Mouse (Mus musculus) 416B (cell line): Measurements from ENCODE around the gene Trim65.
"Not testable (repeated sequence)": the region's sequence is repeated elsewhere in the genome, so short reads cannot be mapped to it uniquely, and the experiment has no call there.

ENCODE experiments used
- DNase-seq: peaks from one replicate; pipeline ENCODE4 v3.0.0; 2011; ENCODE audit warnings: low read depth

Trim65 gene

GRCm38 (mm10) chr11:116108464-116109137, 22.3 kb downstream of the Trim65 start:
- DNase-seq: no peak

GRCm38 (mm10) chr11:116107777-116108285, 23.1 kb downstream of the Trim65 start:
- no peak for DNase-seq

- peak; percentile 41 for DNase-seq
These were observed 23.8 kb downstream of the Trim65 start for GRCm38 (mm10) chr11:116106963-116107776.

GRCm38 (mm10) chr11:116106154-116106962, 24.6 kb downstream of the Trim65 start:
- DNase-seq: no peak

GRCm38 (mm10) chr11:116105065-116105464, 25.9 kb downstream of the Trim65 start:
- DNase-seq: no peak

GRCm38 (mm10) chr11:116104006-116104646, 26.8 kb downstream of the Trim65 start:
- peak; percentile 55 for DNase-seq

GRCm38 (mm10) chr11:116103572-116103971, 27.4 kb downstream of the Trim65 start:
- DNase-seq: no peak

- DNase-seq: no peak
These were observed 28.5 kb downstream of the Trim65 start for GRCm38 (mm10) chr11:116102472-116102871.

- no peak for DNase-seq
These were observed 29.0 kb downstream of the Trim65 start for GRCm38 (mm10) chr11:116101931-116102381.

GRCm38 (mm10) chr11:116100839-116101238, 30.1 kb downstream of the Trim65 start:
- DNase-seq: no peak

GRCm38 (mm10) chr11:116100385-116100784, 30.5 kb downstream of the Trim65 start:
- no peak for DNase-seq

GRCm38 (mm10) chr11:116099462-116099861, 31.5 kb downstream of the Trim65 start:
- peak; percentile 56 for DNase-seq

- DNase-seq: no peak
These were observed 32.0 kb downstream of the Trim65 start for GRCm38 (mm10) chr11:116098711-116099460.

GRCm38 (mm10) chr11:116096213-116097108, 34.5 kb downstream of the Trim65 start:
- DNase-seq: peak; percentile 72

- peak; percentile 64 for DNase-seq
These were observed 35.4 kb downstream of the Trim65 start for GRCm38 (mm10) chr11:116095573-116095972.

- DNase-seq: peak; percentile 97
These were observed 37.0 kb downstream of the Trim65 start for GRCm38 (mm10) chr11:116093771-116094565.

GRCm38 (mm10) chr11:116092959-116093358, 38.0 kb downstream of the Trim65 start:
- not testable (repeated sequence) for DNase-seq

- no peak for DNase-seq
These were observed 39.3 kb downstream of the Trim65 start for GRCm38 (mm10) chr11:116091591-116091990.

- no peak for DNase-seq
These were observed 41.4 kb downstream of the Trim65 start for GRCm38 (mm10) chr11:116089545-116089944.
